Mouse (Mus musculus) ES-E14 (cell line): ENCODE results near the gene Zfp763.

Experiments used
- CHD2 ChIP-seq: IDR thresholded peaks from 2 replicates; pipeline ENCODE4 v1.6.1; 2014; ENCODE audit warnings: mild to moderate bottlenecking, low read depth, low read length, inconsistent platforms
- HCFC1 ChIP-seq: IDR thresholded peaks from 2 replicates; pipeline ENCODE4 v1.6.1; 2012; ENCODE audit warnings: low read length, inconsistent platforms, borderline replicate concordance; ENCODE audit not compliant: insufficient read depth
- MAFK ChIP-seq: IDR thresholded peaks from 2 replicates; pipeline ENCODE4 v1.6.1; 2014; ENCODE audit warnings: mild to moderate bottlenecking, low read depth, low read length, inconsistent platforms; ENCODE audit not compliant: insufficient read depth
- ZC3H11A ChIP-seq: IDR thresholded peaks from 2 replicates; pipeline ENCODE4 v1.6.1; 2012; ENCODE audit warnings: low read depth, mild to moderate bottlenecking, inconsistent platforms, low read length, borderline replicate concordance
- ZNF384 ChIP-seq: IDR thresholded peaks from 2 replicates; pipeline ENCODE4 v1.6.1; 2012; ENCODE audit warnings: low read depth, low read length, inconsistent platforms

GRCm38 (mm10) chr17:33067958-33068357 lies 34.8 kb upstream of the Zfp763 start, which contains the start of gene 4921501E09Rik:
- TF ChIP-seq CHD2 (no peak), HCFC1 (no peak), ZNF384 (no peak), MAFK (no peak), ZC3H11A (no peak)
